Mouse (Mus musculus): ENCODE measurements around the gene Sgpl1.
"Not testable (repeated sequence)": the region's sequence is repeated elsewhere in the genome, so short reads cannot be mapped to it uniquely, and the experiment has no call there.

Gene Sgpl1

DNA sequence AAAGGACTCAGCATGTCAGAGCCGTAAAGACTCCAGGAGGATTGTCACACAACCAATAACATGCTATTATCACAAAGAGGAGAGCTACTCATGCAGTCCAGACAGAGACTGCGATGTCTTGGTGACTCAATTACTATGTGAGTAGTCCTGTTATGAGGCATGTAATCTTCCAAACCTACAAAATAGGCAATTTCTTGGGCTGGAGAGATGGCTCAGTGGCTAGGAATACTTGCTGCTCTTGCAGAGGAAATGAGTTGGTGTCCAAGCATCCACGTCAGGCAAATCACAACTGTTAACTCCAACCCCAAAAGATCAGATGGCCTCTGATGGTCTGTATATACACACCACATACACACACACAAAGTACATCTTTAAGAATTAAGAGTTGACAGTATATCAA, 8.1 kb upstream of the Sgpl1 start:
- DNase-seq (ENCODE audit: low spot score): no peak

DNA sequence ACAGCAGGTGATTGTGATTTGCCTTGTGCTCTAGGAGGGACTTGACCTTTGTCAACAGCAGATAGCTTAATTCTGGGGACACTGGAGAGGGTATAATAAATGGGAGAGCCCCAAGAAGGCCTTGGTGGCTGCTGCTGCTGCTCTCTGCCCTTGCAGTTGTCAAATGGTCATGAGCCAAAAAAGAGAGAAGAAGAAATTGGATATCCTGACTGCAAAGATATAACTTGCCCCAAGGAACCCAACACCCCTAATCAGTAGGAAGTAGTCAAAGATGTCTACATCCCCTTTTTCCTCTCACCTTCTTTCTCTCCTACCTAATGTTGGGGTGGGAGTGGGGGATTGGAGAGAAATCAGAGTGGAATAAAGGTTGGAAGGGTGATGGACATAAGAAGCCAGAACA, 4.6 kb upstream of the Sgpl1 start:
- no peak for DNase-seq (ENCODE audit: low spot score)

DNA sequence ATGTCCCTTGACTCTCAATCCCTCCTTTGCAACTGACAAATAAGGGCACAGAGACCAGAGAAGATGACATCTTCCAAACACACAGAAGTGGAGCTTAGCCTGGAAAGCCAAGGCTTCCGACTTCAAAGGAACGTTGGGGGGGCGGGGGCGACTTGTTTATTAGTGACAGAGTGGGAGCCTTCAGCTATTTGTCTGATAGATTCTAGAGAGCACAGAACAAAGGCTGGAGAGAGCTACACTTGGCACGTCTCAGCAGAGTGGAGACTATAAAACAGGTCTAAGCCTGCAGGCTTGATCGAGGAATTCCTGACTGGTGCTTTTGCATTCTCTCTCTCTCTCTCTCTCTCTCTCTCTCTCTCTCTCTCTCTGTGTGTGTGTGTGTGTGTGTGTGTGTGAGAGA, 3.1 kb upstream of the Sgpl1 start:
- DNase-seq (ENCODE audit: low spot score): no peak

DNA sequence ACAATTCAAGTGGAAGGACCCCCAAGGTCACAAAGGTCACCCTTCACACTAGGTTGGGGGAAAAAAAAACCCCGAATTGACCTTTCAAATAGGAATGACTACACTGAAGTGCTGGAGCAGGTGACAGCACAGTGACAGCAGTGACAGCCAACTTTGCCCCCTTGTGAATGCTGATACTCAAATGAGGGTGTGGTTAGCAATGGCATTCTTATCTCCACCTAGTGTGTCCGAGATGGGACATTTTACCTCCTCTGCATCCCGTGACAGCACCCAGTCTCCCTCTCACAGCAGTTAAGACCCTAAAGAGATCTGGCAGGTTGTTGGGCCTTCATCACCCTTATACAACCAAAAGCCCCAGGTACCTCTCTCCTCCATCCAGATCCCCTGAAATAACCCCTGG, 2.0 kb upstream of the Sgpl1 start:
- no peak for DNase-seq (ENCODE audit: low spot score)

DNA sequence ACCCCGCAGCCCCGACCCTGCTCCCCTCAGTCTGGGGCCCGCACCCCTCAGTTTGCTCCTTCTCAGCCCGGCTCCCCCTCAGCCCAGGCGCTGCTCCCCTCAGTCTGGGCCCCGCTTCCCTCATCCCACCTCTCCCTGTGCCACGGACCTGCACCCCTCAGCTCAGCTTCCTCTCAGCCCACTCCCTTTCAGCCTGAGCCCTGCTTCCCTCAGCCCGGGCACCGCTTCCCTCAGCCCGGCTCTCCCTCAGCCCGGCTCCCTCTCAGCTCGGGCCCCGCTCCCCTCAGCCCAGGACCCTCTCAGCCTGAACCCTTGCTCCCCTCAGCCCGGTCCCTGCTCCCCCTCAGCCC, 721 bp downstream of the Sgpl1 start:
- no peak for DNase-seq (ENCODE audit: low spot score)

DNA sequence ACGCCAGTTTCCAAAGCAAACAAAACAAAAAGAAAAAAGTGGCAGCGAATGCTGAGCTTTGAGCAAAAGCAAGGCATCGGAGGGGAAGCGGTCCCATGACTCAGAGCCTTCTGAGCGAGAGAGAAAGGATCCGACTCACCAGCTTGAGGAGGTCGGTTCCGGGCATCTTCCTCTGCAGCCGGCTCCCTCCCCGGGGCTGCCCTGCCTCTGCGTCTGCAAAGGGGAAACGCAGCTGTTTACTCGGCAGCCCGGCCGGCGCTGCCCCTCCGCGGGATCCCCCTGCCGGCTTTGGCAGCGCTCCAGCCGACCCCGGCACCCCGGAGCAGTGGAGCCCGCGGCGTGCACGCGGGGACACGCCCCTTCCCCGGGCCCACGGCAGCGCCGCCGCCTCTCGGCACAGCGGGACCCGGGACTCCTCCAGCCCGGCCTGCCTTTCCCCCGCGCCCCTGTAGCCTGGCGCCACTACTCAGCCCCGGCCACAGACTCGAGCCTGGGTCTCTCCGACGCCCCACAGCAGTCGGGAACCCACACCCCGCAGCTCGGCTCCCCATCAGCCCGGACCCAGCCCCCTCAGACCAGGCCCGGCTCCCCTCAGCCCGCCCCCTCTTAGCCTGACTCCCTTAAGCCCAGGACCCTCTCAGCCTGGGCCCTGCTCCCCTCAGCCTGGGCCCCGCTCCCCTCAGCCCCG, 1.2 kb downstream of the Sgpl1 start:
- DNase-seq (ENCODE audit: low spot score): no peak

DNA sequence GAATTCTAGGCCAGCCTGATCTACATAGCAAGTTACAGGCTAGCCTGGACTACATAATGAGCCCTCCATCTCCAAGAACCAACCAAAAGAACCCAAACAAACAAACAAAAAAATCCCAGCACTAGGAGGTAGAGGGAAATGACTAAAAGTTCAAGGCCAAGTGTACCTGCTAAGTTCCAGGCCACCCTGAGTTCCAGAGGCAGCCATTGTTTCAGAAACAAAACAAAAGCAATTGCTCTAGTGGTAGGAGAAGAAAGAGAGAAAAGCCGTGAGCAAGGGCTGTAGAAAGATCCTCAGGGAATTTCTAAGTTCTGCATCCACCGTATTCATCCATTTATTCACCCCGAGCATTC, 1.8 kb downstream of the Sgpl1 start:
- no peak for DNase-seq (ENCODE audit: low spot score)

DNA sequence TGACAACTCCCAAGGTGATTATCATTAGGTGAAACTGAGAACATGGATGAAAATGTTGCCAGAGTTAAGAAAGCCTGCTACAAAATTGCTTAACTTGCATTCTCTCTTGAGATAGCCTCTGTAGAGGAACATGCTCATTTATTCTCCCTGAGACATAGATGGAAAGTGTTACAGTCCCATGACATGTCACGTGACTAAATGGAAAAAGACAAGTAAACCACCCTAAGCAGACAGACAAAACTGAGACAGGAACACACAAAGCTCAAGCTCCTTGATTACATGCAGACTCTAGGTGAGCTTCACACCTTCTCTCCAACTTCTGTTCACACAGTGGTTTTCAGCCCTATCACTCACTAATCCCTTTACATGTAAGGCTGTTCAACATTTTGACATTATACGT, 4.2 kb downstream of the Sgpl1 start:
- no peak for DNase-seq (ENCODE audit: low spot score)

DNA sequence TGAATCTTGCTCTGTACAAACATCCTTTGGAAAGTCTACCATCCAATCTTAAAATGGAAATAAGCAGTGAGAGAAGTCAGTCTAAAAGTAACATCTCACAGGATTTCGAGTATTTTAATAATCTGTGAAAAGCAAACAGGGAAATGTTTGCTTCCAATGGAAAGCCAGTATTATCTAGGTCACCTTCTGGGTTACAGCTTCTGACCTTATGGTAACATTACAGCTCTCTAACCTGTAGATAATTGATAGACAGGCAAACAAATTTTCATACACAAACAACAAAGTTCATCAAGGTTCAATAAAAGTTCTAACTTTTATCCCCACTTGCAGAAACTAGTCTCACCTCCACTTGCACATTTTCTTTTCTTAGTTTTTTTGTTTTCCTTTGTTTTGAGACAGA, 9.9 kb downstream of the Sgpl1 start:
- no peak for DNase-seq (ENCODE audit: low spot score)

DNA sequence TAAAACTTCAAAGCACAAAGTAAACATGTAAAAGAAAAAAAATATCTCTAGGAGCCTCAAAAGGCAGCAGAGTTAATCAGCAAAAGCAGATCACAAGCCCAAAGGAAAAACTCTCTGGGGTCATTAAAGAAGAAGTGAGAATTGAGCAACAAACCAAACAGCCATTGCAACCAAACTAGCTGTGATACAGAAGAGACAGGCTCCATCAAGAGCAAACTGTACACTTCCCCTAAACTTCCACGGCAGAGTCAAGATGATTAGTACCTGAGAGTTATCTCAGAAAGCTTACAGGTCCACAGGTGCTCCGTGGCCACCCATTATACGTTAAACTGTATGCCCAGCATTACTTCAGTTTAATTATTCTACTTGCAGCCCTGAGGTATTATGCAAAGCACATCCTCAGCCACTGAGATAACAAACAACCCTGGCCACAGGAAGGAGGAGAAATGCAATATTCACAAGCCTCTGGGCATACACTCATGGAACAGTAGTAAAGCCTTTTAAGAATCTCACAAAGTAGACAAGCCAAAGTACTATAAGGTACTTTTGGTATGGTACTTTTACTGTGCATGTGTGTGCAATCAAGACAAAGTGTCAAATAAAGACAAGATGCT, 12.2 kb downstream of the Sgpl1 start:
- DNase-seq (ENCODE audit: low spot score): no peak

DNA sequence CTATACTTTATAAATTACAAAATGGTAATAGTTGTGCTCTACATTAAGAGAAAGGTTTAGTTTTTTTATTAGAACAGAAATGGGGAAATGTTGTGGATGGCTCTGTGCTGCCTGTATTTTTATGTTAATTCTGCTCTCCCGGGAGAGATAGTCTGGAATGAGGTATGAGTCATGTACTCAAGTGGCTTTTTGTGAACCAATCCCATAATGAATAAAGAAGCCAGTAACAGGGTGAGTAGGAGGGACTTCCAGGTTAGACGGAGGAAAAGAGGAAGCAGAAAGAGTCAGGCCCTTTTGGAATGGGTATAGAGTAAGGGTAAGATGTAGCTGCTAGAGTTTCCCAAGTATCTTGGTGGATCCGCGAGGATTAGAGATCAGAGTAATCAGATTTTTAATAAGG, 13.5 kb downstream of the Sgpl1 start:
- no peak for DNase-seq (ENCODE audit: low spot score)

DNA sequence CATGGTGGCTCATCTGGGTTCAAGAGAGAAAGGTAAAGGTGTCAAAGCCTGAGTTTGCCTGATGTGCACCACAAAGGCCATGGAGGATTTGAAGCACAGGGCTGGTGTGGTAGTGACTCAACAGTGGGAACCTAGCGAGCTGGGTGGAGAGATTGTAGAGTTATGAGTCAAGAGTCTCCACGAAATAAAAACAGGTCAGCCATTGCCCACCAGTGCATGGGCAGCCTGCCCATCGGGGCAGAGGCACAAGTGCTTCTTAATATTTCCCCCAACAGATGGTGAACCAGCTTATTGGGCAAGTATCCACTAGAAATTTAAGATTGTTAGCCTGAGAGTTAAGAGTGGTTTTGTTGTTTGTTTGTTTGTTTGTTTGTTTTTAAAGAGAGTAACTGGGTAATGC, 16.5 kb downstream of the Sgpl1 start:
- no peak for DNase-seq (ENCODE audit: low spot score)

DNA sequence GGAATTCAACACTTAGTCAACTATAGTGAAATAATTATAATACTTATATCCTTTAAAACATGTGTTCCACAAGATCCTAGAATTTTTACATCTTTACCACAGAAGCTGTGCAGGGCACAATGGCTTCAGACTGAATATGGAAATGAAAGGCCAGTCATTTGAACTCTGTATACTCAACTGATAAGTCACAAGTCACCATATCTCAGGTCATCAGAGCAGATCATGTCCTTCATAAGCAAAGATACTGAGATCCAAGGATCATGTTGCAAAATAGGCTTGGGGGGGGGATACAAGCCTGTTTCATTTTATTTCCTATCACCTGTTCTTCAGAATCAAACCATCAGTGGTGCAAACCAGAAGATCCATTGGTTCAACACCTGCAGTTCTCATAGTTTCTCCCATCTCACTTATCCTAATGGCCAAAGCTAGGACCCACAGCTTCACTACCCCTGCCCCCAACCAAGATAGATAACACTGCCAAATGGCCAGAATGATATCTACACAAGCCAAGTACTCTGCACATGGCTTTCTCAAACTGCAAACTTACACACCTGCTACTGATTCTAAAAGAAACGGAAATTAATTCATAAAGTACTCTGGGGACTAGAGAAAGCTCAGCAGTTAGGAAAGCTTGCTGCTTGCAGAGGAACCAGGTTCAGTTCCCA, 18.7 kb downstream of the Sgpl1 start:
- DNase-seq (ENCODE audit: low spot score): no peak

DNA sequence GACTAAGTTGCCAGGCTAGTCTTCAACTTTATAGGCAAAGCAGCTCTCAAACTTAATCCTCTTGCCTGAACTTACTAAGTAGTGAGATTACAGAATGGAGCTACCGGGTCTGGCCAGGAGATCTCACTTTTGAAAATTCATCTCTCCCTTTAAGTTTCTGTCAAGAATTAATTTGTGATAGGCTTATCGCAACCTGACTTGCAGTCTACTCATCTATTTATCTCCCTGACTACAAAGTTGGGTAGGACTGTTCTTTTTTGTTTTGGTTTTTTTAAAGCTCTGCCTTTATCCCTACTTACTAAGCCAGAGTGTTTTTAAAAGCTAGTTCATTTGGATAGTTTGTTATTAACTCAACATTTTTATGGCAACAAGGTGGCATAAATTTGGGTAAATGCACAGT, 23.0 kb downstream of the Sgpl1 start:
- no peak for DNase-seq (ENCODE audit: low spot score)

DNA sequence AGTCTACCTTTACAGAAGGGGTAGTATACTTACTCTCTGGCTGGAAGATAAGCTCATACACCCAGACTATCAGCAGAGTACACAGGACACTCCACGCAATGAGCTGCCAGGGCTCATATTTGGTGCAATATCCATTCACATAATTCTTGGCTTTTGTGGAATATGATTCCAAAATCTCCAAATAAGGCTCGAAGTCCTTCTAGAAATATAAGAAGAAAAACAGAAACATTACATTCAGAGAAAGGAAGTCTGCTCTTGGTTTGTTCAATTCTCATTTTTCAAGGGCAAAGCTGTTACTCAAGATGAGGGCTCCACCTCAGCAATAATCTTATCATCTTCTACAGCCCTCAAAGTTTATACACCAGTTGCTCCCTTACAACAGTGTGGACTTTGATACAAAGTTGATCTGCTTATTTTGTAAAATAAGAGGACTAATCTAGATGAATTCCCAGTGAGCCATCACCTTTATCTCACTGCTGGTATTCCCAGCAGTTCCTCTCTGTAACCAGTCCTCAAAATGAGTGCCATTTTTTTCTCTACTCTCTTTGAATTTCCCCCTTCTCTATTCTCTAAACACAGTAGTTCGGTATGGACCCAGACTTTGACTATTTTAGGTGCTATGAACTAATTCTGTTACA, 24.1 kb downstream of the Sgpl1 start:
- DNase-seq (ENCODE audit: low spot score): no peak

DNA sequence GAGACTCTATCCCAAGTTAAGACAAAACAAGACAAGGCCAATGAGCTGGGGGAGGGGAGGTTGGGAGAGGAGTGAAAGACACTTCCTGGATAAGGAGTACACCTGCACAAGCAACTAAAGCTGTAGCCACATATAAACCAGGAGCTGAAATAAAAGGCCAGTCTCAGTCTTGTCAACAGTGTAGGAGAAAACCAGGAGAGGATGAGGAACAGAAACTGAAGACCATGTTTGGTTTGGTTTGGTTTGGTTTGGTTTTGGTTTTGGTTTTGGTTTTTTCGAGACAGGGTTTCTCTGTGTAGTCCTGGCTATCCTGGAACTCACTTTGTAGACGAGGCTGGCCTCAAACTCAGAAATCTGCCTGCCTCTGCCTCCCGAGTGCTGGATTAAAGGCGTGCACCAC, 25.8 kb downstream of the Sgpl1 start:
- DNase-seq (ENCODE audit: low spot score): not testable (repeated sequence)

DNA sequence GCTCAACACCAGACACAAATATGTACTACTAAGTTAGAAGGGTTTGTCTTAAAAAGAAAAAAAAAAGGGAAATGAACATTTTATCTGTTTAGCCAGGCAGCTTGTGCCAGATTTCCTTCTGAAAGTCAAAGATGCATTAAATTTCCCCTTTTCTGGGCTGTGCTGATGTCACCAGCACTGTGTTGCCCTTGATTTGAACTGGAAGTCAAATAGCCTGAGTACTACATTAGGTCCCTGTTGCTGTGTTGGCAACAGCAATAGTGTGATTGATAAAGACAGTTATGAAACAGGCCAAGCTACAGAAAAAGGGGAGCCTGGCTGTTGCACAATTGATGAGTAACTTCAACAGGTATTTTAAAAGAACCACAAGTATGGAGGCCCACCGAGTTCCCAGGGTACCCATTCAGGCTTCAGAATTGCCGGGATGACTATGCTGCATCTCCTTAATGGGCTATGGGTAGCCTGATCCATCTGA, 33.2 kb downstream of the Sgpl1 start:
- no peak for DNase-seq (ENCODE audit: low spot score)

DNA sequence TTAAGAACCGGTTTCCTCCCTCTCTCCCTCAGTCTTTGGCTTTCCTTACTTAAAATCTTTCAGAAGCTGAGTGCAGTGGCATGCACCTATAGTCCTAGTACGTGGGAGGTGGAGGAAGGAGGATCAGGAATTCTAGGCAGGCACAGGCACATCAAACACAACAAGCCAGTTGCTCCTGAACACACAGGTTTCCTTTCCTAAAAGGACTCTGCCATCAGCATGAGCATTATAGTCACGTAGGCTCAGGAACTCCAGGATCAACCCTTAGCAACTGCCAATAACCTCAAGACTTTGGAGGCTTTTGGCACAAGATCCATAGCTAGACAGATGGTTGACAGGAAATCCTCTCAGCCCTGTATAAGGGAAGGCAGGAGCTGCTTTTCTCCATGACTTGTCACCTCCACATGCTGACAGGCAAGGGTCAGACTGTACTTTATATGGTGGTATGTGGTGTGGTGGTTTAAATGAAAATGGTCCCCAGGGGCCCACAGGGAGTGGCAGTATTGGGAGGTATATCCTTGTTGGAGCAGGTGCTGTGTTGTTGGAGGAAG, 43.9 kb downstream of the Sgpl1 start:
- no peak for DNase-seq (ENCODE audit: low spot score)

DNA sequence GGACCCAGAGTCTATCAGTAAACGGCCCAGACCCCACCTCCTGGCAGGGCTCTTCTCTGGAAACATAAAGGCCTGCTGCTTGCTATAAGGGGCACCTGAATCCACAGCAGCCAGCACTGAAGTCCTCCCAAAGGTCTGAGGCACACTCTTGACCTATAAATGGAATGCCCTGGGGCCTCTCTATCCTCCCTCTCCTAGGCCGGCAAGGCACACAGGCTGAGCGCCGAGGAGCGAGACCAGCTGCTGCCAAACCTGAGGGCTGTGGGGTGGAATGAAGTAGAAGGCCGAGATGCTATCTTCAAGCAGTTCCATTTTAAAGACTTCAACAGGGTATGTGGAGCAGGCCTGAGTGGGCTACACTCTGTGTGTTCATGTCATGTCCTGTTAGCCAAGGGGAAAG, 55.6 kb downstream of the Sgpl1 start:
- DNase-seq (ENCODE audit: low spot score): no peak

DNA sequence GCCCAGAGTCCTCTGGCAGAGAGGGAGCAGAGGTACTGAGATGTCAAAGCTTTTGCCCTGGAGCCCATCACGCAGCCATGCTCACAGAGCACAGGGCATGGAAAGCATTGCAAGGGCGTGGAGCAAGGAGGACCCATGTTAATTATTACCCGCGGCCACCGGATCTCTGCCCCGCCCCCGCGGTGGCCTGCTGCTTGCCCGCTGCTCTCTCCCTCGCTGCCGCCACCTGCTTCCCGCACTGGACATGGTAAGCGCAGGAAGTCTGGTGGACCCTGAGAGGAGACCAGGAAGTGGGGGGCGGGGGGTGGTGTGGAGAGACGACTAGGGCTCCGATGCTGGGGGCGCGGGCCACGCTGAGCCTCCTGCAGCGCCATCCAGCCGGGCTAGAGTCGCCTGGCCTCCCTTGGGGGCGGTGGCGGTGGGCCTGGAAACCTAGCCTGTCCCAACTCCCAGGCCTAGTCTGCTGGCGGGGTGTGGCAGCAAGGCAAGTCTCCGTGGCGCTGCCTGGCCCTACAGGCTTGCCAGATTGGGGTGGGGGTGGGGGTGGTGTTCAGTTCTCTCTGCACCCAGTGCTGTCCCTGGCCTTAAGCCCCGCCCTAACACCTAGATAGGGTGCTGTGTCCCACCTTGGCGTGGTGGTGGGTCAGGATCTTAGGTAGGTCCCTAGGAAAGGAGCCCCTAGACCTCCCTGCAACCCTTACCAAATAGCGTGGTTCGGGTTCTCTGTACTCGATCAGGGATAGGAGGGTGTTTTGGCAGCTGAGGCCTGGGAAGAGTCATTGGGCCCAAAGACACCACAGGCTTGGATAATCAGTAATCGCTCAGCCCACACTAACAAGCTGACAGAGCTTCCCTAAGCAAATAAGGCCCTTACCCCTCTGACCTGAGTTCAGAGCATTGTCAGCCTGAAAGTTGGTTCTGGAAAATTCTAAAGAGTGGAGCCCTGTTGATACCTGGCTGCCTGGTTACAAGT, 58.0 kb downstream of the Sgpl1 start, which contains the start of gene Pcbd1:
Gene Pcbd1, plus strand, starts transcription at position 162 of the 973 bp plus-strand sequence.
- DNase-seq (ENCODE audit: low spot score): no peak

DNA sequence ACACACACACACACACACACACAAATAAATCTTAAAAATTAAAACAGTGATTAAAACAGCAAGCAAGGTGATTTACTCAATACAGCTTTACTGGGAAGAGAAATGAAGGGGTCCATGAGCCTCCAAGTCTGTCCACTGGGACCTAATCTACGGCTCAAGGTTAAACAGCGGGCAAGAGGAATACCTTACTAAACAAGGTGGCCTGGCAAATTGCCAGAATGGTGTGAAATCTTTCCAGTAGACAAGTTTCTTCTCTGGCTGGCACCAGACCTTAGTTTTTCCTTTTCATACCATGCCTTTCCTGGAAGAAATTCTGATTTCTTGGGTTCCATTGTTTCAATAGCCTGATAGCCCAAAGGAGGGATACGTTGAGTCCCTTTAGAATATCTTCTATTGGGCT, 59.0 kb downstream of the Sgpl1 start:
- DNase-seq (ENCODE audit: low spot score): no peak

DNA sequence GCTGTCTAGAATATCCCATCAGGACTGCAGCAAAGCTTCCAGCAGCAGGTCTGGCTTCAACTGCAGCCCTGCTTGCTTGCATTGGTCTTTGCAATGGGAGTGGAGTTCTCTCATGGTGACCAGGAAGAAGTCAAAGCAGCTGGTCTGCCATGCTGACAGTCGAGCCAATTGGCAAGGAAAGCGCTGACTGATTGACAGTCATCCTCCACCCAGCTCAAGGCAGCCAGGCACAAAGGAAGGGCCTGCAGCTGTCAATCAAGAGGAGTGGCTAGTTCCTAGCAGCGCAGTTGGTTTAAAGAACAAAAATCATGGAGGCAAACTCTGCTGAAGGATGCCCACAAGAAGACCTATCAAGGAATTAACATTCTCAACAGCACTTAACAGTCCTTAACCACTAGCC, 61.0 kb downstream of the Sgpl1 start:
- DNase-seq (ENCODE audit: low spot score): no peak
